Comparison of ENCODE assay signal across 8 mouse cellular contexts in the genomic region with DNA sequence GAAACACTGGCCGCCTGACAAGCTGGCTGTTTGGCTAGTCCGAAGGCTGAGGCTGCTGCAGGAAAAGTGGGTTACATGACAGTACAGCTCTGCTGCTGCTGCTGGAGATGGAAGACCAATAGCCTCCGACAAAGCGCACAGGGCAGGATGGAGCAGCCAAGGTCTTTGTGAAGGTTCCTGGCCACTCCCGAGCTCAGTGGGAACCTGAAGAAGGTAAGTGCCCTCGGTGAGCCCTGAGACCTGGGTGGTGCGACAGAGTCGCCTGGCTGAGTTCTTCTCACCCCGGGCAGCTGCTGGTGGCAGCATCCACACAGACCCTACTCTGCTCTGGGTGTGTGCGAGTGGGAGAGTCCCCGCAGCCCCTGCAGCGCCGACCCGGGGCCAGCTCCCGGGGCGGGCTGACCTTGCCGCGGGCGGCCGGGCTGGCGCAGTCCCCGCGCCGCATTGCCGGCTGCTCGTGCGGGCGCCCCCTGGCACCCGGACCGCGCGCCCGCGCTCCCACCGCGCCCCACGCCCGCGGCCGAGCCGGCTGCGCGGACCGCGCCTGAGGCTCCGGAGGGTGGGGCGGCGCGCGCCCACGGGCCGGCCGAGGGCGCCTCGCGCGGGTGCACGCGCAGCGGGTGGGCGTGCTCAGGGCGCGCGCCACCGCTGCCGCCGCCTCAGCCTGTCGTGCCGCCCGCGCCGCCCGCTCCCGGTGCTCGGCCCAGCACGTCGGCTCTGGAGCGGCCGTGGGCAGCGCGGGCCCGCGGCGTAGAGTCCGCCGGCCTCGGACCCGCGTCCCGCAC. TPM values are rescaled to one million over a fixed set of nuclear protein-coding genes. Genes with fewer than 3 reads are reported as not detected.
DNase-seq lines count a peak whose midpoint lies in the region; ATAC-seq lines count a peak whose summit lies in the region.

A gene (plus strand): TSS at position 44 of the 785 bp plus-strand sequence.

- no peak for ATAC-seq in megakaryocyte, adult 5-6 weeks (ENCODE audit: poor library complexity, severe bottlenecking)
- ATAC-seq in heart, embryonic 11.5 days (replicated peaks; ENCODE audit: insufficient number of reproducible peaks, low FRiP score, low TSS enrichment): peak; percentile 69; the same call in 1 of the 2 replicates
- ATAC-seq in liver, embryonic 15.5 days (ENCODE audit: insufficient read depth): 0 out of 2 replicates have a peak, but pooled peaks have one; percentile 42

- H3K27ac ChIP-seq in heart, embryonic 11.5 days (ENCODE audit: low read depth, low read length): no peak within 1 kb of the TSS
- no peak within 1 kb of the TSS for H3K27ac ChIP-seq in liver, embryonic 15.5 days (replicated peaks)

- peak within 1 kb of the TSS; percentile 91 for H3K4me2 ChIP-seq in heart, embryonic 11.5 days
- peak within 1 kb of the TSS; percentile 72 for H3K4me2 ChIP-seq in liver, embryonic 15.5 days

- peaks cover 4% of the 10 kb centered on the region for H3K9me3 ChIP-seq in megakaryocyte, embryonic 14.5 days
- no peaks in the 10 kb centered on the region for H3K9me3 ChIP-seq in heart, embryonic 11.5 days (replicated peaks; ENCODE audit: control insufficient read depth, low read length)
- H3K9me3 ChIP-seq in liver, embryonic 15.5 days (replicated peaks): no peaks in the 10 kb centered on the region

- peak; percentile 30 for DNase-seq in cerebellum, adult 9-11 months
- peak; percentile 6 to 46 for DNase-seq in kidney, postnatal 36 days
- DNase-seq in retina, postnatal 1 day: peak; percentile 81
- DNase-seq in T-cell, adult 2 months (ENCODE audit: low spot score): no peak

- H3K27me3 ChIP-seq in megakaryocyte, embryonic 14.5 days (replicated peaks): peaks cover 70% of the 10 kb centered on the region
- peaks cover 55% of the 10 kb centered on the region for H3K27me3 ChIP-seq in heart, embryonic 11.5 days (ENCODE audit: control insufficient read depth, insufficient read depth, low read length)
- peaks cover 96% of the 10 kb centered on the region for H3K27me3 ChIP-seq in liver, embryonic 15.5 days

- no peaks in the 10 kb centered on the region for H3K36me3 ChIP-seq in megakaryocyte, embryonic 14.5 days (replicated peaks; ENCODE audit: low read length)
- H3K36me3 ChIP-seq in heart, embryonic 11.5 days (ENCODE audit: control insufficient read depth, insufficient read depth, low read length): no peaks in the 10 kb centered on the region
- H3K36me3 ChIP-seq in liver, embryonic 15.5 days (replicated peaks): no peaks in the 10 kb centered on the region

- peak within 1 kb of the TSS; percentile 84 for H3K4me3 ChIP-seq in megakaryocyte, embryonic 14.5 days (replicated peaks)
- peak within 1 kb of the TSS; percentile 67 for H3K4me3 ChIP-seq in heart, embryonic 11.5 days (ENCODE audit: low read depth, low read length)
- peak within 1 kb of the TSS; percentile 52 for H3K4me3 ChIP-seq in liver, embryonic 15.5 days (replicated peaks)

- under 1% methylated on average over 61 of the region's 90 CpGs for WGBS in heart, embryonic 11.5 days (ENCODE audit: insufficient replicate concordance)
- under 1% methylated on average over 87 of the region's 90 CpGs for WGBS in liver, embryonic 15.5 days (ENCODE audit: insufficient replicate concordance)

- H3K4me1 ChIP-seq in megakaryocyte, embryonic 14.5 days: peaks cover 11% of the 10 kb centered on the region
- H3K4me1 ChIP-seq in heart, embryonic 11.5 days (ENCODE audit: control insufficient read depth, insufficient read depth, low read length): no peaks in the 10 kb centered on the region; the same call in 1 of the 2 replicates
- peaks cover 9% of the 10 kb centered on the region for H3K4me1 ChIP-seq in liver, embryonic 15.5 days (replicated peaks)

- peak within 1 kb of the TSS; percentile 77 for H3K9ac ChIP-seq in heart, embryonic 11.5 days (ENCODE audit: low read depth, low read length)
- H3K9ac ChIP-seq in liver, embryonic 15.5 days: no peak within 1 kb of the TSS

RNA-seq across cellular contexts. Expression of the gene that starts here (rescaled TPM):
- polyA plus RNA-seq in megakaryocyte, embryonic 14.5 days (2012; ENCODE audit: insufficient read depth, low replicate concordance): not detected in 2 replicates
- total RNA-seq in megakaryocyte, adult 5-6 weeks (2015): not detected in 2 replicates
- under 0.01 TPM in 1 of 2 replicates, not detected in the other for total RNA-seq in megakaryocyte, adult 5-6 weeks (2017)
- 1.9 and 2.4 TPM in 2 replicates for polyA plus RNA-seq in heart, embryonic 11.5 days (2014; fragmentation: Nextera tagmentation; extraction: Ambion mirVana)
- polyA plus RNA-seq in liver, embryonic 15.5 days (2015; fragmentation: Nextera tagmentation; extraction: Ambion mirVana): 0.12 and 0.16 TPM in 2 replicates

Comparison
In these comparisons a context has a peak if more than half of its experiments do, and no peak if none do; other contexts are left out.
1. Peak in ATAC-seq, H3K4me3 ChIP-seq and H3K4me2 ChIP-seq in liver, embryonic 15.5 days; RNA of the gene not detected or under 1 TPM.